Mouse (Mus musculus) thymus, adult 2 months (tissue): ENCODE measurements around the gene Phactr2.

ENCODE experiments used
- CTCF ChIP-seq: fragments of 200-500 bp; IDR thresholded peaks from 2 replicates; pipeline ENCODE4 v1.5.1; 2012; ENCODE audit warnings: mild to moderate bottlenecking, control low read depth, low read length, moderate library complexity, borderline replicate concordance; ENCODE audit not compliant: control insufficient read depth, poor library complexity, insufficient read depth; ENCODE audit errors: extremely low read depth
- POLR2A ChIP-seq: fragments of 200-500 bp; IDR thresholded peaks from 2 replicates; pipeline ENCODE4 v1.6.1; 2012; ENCODE audit warnings: mild to moderate bottlenecking, low read length, control low read depth, moderate library complexity; ENCODE audit not compliant: control insufficient read depth, poor library complexity, insufficient read depth; ENCODE audit errors: extremely low read depth

DNA sequence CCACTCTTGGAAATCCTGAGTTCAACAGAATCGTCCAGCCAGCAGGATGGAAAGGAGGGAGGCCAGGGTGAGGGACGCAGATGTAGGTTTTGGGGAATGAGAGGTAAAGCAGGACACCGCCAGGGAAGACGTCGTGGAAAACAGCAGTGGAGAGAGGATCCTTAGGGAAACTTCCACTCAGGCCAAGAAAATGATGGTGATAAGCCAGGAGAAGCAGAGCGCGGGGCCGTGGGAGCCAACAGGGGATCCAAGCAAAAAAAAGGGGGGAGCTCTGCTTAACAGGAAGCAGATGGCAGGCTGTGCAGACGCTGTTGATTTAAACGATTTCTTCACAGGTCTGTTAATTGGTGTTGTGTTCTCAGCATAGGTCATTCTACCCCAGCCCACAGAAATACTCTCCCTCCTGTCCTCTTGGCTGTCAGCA, 301.4 kb downstream of the Phactr2 start:
- TF ChIP-seq POLR2A: no peak
- TF ChIP-seq CTCF: no peak
